Mouse (Mus musculus): ENCODE data around the gene Evc2. TPM values are rescaled to one million over a fixed set of nuclear protein-coding genes. Genes with fewer than 3 reads are reported as not detected.

Gene Evc2
- polyA plus RNA-seq, 1 experiment, result 2.4 TPM

- Histone ChIP-seq H3K4me1 (ENCODE audit: control insufficient read depth, insufficient read depth, low read length) (no peaks in the 10 kb centered on the region), H3K27ac (ENCODE audit: control insufficient read depth, insufficient read depth, low read depth, low read length, poor library complexity) (no peak overlapping the region), H3K4me3 (replicated peaks; ENCODE audit: control insufficient read depth, low read depth, low read length) (no peak overlapping the region)
- TF ChIP-seq CTCF (IDR thresholded peaks at IDR 0.05; ENCODE audit: control insufficient read depth, insufficient read depth, low read length) (no peak), POLR2A (IDR thresholded peaks at IDR 0.05; ENCODE audit: borderline replicate concordance, control insufficient read depth, low read depth, low read length) (no peak)
- 69% methylated on average over 6 of the region's 6 CpGs for WGBS
Observed at GRCm38 (mm10) chr5:37419028-37419427, 80.7 kb downstream of the Evc2 start.

- TF ChIP-seq CTCF (IDR thresholded peaks at IDR 0.05; ENCODE audit: control insufficient read depth, insufficient read depth, low read length), result no peak
- no peak for TF ChIP-seq POLR2A (IDR thresholded peaks at IDR 0.05; ENCODE audit: borderline replicate concordance, control insufficient read depth, low read depth, low read length)
- no peaks in the 10 kb centered on the region for H3K4me1 ChIP-seq (ENCODE audit: control insufficient read depth, insufficient read depth, low read length)
- no peak overlapping the region for H3K4me3 ChIP-seq (replicated peaks; ENCODE audit: control insufficient read depth, low read depth, low read length)
- no peak overlapping the region for H3K27ac ChIP-seq (ENCODE audit: control insufficient read depth, insufficient read depth, low read depth, low read length, poor library complexity)
Observed at GRCm38 (mm10) chr5:37427210-37427609, 88.9 kb downstream of the Evc2 start.

- TF ChIP-seq POLR2A (IDR thresholded peaks at IDR 0.05; ENCODE audit: borderline replicate concordance, control insufficient read depth, low read depth, low read length), result no peak
- no peak for TF ChIP-seq CTCF (IDR thresholded peaks at IDR 0.05; ENCODE audit: control insufficient read depth, insufficient read depth, low read length)
- H3K4me1 ChIP-seq (ENCODE audit: control insufficient read depth, insufficient read depth, low read length), result no peaks in the 10 kb centered on the region
- no peak overlapping the region for H3K4me3 ChIP-seq (replicated peaks; ENCODE audit: control insufficient read depth, low read depth, low read length)
- H3K27ac ChIP-seq (ENCODE audit: control insufficient read depth, insufficient read depth, low read depth, low read length, poor library complexity), result no peak overlapping the region
- 65% methylated on average over 3 of the region's 3 CpGs for WGBS
Observed at GRCm38 (mm10) chr5:37435417-37435816, 97.1 kb downstream of the Evc2 start.

- Histone ChIP-seq H3K4me3 (replicated peaks; ENCODE audit: control insufficient read depth, low read depth, low read length) (no peak overlapping the region), H3K4me1 (ENCODE audit: control insufficient read depth, insufficient read depth, low read length) (no peaks in the 10 kb centered on the region), H3K27ac (ENCODE audit: control insufficient read depth, insufficient read depth, low read depth, low read length, poor library complexity) (no peak overlapping the region)
- 59% methylated on average over 2 of the region's 2 CpGs for WGBS
- TF ChIP-seq CTCF (IDR thresholded peaks at IDR 0.05; ENCODE audit: control insufficient read depth, insufficient read depth, low read length), result no peak
- no peak for TF ChIP-seq POLR2A (IDR thresholded peaks at IDR 0.05; ENCODE audit: borderline replicate concordance, control insufficient read depth, low read depth, low read length)
Observed at GRCm38 (mm10) chr5:37442767-37443166, 104.5 kb downstream of the Evc2 start.

GRCm38 (mm10) chr5:37447546-37447945 lies 109.2 kb downstream of the Evc2 start:
- H3K4me3 ChIP-seq (replicated peaks; ENCODE audit: control insufficient read depth, low read depth, low read length), result no peak overlapping the region
- H3K27ac ChIP-seq (ENCODE audit: control insufficient read depth, insufficient read depth, low read depth, low read length, poor library complexity), result no peak overlapping the region
- 58% methylated on average over 3 of the region's 3 CpGs for WGBS
- TF ChIP-seq POLR2A (IDR thresholded peaks at IDR 0.05; ENCODE audit: borderline replicate concordance, control insufficient read depth, low read depth, low read length) (no peak), CTCF (IDR thresholded peaks at IDR 0.05; ENCODE audit: control insufficient read depth, insufficient read depth, low read length) (no peak)
- no peaks in the 10 kb centered on the region for H3K4me1 ChIP-seq (ENCODE audit: control insufficient read depth, insufficient read depth, low read length)

- 45% methylated on average over 2 of the region's 2 CpGs for WGBS
Observed at GRCm38 (mm10) chr5:37456590-37456989, 118.3 kb downstream of the Evc2 start.

GRCm38 (mm10) chr5:37457191-37457590 lies 118.9 kb downstream of the Evc2 start:
- WGBS, result 70% methylated on average over 5 of the region's 5 CpGs

More at GRCm38 (mm10) chr5:37456590-37456989, 118.3 kb downstream of the Evc2 start:
- Histone ChIP-seq H3K27ac (ENCODE audit: control insufficient read depth, insufficient read depth, low read depth, low read length, poor library complexity) (no peak overlapping the region), H3K4me1 (ENCODE audit: control insufficient read depth, insufficient read depth, low read length) (no peaks in the 10 kb centered on the region), H3K4me3 (replicated peaks; ENCODE audit: control insufficient read depth, low read depth, low read length) (no peak overlapping the region)
- no peak for TF ChIP-seq POLR2A (IDR thresholded peaks at IDR 0.05; ENCODE audit: borderline replicate concordance, control insufficient read depth, low read depth, low read length)
- TF ChIP-seq CTCF (IDR thresholded peaks at IDR 0.05; ENCODE audit: control insufficient read depth, insufficient read depth, low read length), result no peak

GRCm38 (mm10) chr5:37457831-37458230 lies 119.5 kb downstream of the Evc2 start:
- TF ChIP-seq POLR2A (IDR thresholded peaks at IDR 0.05; ENCODE audit: borderline replicate concordance, control insufficient read depth, low read depth, low read length) (no peak), CTCF (IDR thresholded peaks at IDR 0.05; ENCODE audit: control insufficient read depth, insufficient read depth, low read length) (no peak)
- Histone ChIP-seq H3K4me3 (replicated peaks; ENCODE audit: control insufficient read depth, low read depth, low read length) (no peak overlapping the region), H3K27ac (ENCODE audit: control insufficient read depth, insufficient read depth, low read depth, low read length, poor library complexity) (no peak overlapping the region), H3K4me1 (ENCODE audit: control insufficient read depth, insufficient read depth, low read length) (no peaks in the 10 kb centered on the region)
- WGBS, result 57% methylated on average over 2 of the region's 2 CpGs

More at GRCm38 (mm10) chr5:37457191-37457590, 118.9 kb downstream of the Evc2 start:
- no peak overlapping the region for H3K4me3 ChIP-seq (replicated peaks; ENCODE audit: control insufficient read depth, low read depth, low read length)
- H3K4me1 ChIP-seq (ENCODE audit: control insufficient read depth, insufficient read depth, low read length), result no peaks in the 10 kb centered on the region
- no peak for TF ChIP-seq CTCF (IDR thresholded peaks at IDR 0.05; ENCODE audit: control insufficient read depth, insufficient read depth, low read length)
- TF ChIP-seq POLR2A (IDR thresholded peaks at IDR 0.05; ENCODE audit: borderline replicate concordance, control insufficient read depth, low read depth, low read length), result no peak
- H3K27ac ChIP-seq (ENCODE audit: control insufficient read depth, insufficient read depth, low read depth, low read length, poor library complexity), result no peak overlapping the region

- H3K4me1 ChIP-seq (ENCODE audit: control insufficient read depth, insufficient read depth, low read length), result no peaks in the 10 kb centered on the region
- 57% methylated on average over 2 of the region's 2 CpGs for WGBS
- no peak overlapping the region for H3K27ac ChIP-seq (ENCODE audit: control insufficient read depth, insufficient read depth, low read depth, low read length, poor library complexity)
- no peak for TF ChIP-seq CTCF (IDR thresholded peaks at IDR 0.05; ENCODE audit: control insufficient read depth, insufficient read depth, low read length)
- TF ChIP-seq POLR2A (IDR thresholded peaks at IDR 0.05; ENCODE audit: borderline replicate concordance, control insufficient read depth, low read depth, low read length), result no peak
- H3K4me3 ChIP-seq (replicated peaks; ENCODE audit: control insufficient read depth, low read depth, low read length), result no peak overlapping the region
Observed at GRCm38 (mm10) chr5:37458236-37458635, 119.9 kb downstream of the Evc2 start.
